Mouse (Mus musculus): Measurements from ENCODE around the gene Hlcs. TPM values are rescaled to one million over a fixed set of nuclear protein-coding genes. Genes with fewer than 3 reads are reported as not detected.

Hlcs gene
- polyA plus RNA-seq, 1 experiment = 4.0 TPM

DNA sequence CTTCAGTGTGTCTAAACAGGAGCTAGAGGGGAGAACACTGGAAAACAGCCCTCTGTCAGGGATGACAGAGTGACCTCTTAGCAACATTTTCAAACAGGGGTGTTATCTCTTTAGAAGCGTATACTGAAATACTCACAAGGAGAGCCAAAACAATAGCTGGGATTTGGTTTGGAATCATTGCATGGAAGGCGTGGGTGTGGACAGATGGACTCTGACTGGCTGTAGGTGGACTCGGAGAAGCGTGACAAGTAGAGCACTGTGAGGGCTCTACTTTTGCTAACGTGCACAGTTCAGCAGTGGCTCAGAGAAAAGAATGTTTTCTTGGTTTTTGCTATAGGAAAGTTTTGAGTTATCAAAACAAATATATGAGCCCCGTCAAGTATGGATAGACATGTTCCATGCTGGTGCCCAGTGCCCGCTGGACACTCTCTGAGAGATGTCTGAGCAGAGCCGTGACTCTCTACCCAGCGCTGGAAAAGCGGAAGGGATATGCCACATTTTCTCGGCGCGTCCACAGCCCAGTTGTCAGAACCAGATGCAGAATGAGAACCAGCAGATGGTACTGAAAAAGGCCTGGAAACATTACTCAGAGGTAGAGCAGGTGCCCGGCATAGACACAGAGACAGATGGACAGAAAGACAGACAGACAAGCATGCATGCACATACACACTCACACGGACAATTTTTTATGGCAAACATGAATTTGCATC is 62.6 kb downstream of the Hlcs start:
- 83% methylated on average over 15 of the region's 15 CpGs for WGBS
- DNase-seq (ENCODE audit: low read depth, low spot score) = no peak

DNA sequence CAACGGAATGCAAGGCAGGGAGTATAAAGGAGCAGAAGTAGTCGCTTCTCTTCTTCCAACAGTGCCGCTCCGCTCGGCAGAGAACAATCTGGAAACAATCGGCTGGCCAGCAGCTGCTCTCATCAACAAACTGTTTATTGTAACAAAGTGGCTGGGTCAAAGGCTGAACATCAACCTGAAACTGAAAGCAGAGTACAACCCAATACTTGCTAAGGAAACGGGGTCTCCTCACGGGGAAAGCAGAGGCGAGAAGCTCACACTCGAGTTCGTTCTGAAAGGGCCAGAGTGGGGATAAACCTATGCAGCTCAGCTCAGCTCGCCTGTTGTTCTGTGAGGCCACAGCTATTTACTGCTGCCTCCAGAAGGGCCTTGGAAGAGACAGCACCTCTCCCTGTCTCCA is 63.2 kb downstream of the Hlcs start:
- 61% methylated on average over 12 of the region's 12 CpGs for WGBS
- DNase-seq (ENCODE audit: low read depth, low spot score) = no peak

- DNase-seq (ENCODE audit: low read depth, low spot score) = no peak
- WGBS = 78% methylated on average over 10 of the region's 10 CpGs
Observed at GRCm38 (mm10) chr16:94249666-94250065, 63.7 kb downstream of the Hlcs start.

- no peak for DNase-seq (ENCODE audit: low read depth, low spot score)
Observed at GRCm38 (mm10) chr16:94248721-94249120, 64.7 kb downstream of the Hlcs start.

DNA sequence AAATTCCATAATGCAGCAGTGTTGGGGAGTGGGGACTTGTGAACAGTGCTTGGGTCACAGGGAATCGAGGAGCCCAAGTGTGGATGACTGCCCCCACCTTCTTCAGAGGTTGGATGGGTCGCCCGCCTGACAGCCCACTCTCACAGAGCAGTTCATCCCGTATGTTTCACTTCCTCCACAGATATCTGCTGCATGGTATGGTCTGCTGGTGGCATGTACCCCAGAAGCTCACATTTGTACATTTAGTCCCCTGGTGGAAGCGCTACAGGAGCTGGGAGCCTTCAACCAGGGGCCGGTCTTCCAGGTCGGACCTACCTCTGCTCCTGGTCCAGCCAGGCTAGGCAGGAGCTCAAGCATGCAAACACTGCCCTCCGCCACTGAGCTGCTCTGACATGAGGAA is 66.4 kb downstream of the Hlcs start:
- no peak for DNase-seq (ENCODE audit: low read depth, low spot score)
- WGBS = 91% methylated on average over 8 of the region's 8 CpGs

More at GRCm38 (mm10) chr16:94248721-94249120, 64.7 kb downstream of the Hlcs start:
- WGBS = 94% methylated on average over 15 of the region's 15 CpGs

DNA sequence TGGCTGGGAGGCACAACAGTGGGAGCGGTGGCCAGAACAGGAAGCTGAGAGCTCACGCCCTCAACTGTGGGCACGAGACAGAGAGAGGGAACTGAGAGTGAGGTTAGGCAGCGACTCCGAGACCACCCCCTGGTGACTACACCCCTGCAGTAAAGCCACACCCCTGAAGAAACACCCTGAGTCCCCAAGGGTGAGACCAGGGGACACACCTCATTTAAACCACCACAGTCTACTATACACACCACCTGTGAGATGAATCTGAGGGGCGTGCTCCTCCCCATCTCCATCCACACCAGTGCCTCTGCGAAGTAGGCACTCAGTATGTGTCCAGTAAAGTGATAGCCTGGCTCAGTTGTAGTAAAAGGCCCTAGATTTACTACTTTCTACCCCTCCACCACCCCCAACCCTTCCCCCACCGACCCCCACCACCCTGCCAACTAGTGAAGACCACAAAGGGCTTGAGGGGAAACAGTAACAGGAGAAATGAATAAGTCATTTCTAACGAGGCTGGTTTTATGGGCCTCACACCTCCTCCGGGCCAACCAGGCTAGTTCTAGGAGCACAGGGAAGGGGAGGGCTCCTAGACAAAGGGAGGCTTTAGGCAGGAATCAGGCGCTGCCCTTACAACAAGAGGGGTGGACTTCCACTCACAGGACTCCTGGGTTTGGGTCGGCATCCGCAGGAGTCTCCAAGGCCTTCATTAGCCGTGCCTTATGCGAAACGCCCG is 67.2 kb downstream of the Hlcs start:
- no peak for DNase-seq (ENCODE audit: low read depth, low spot score)
- 74% methylated on average over 17 of the region's 17 CpGs for WGBS

DNA sequence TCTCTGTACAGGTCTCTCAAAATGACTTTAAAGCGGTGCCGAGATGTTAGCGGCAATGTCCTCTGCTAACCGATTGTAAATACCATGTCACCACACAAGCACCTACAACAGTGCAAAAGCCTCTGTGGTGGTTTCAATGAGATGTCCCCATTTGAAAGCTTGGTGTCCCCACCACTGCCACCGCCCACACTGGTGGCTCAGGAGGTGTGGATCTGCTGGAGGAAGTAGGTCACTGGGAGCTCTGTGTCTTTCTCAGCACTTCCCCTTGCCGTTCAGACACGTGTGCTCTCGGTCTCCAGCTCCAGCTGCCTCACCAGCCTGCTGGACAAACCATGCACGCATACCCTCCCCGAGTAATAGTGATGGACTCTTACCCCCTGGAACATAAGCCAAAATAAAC is 72.2 kb downstream of the Hlcs start:
- 75% methylated on average over 10 of the region's 10 CpGs for WGBS
- no peak for DNase-seq (ENCODE audit: low read depth, low spot score)

- no peak for DNase-seq (ENCODE audit: low read depth, low spot score)
Observed at GRCm38 (mm10) chr16:94240190-94240589, 73.2 kb downstream of the Hlcs start.

GRCm38 (mm10) chr16:94239567-94239966 is 73.8 kb downstream of the Hlcs start:
- no peak for DNase-seq (ENCODE audit: low read depth, low spot score)
- WGBS = 77% methylated on average over 6 of the region's 6 CpGs

More at GRCm38 (mm10) chr16:94240190-94240589, 73.2 kb downstream of the Hlcs start:
- 23% methylated on average over 2 of the region's 2 CpGs for WGBS

DNA sequence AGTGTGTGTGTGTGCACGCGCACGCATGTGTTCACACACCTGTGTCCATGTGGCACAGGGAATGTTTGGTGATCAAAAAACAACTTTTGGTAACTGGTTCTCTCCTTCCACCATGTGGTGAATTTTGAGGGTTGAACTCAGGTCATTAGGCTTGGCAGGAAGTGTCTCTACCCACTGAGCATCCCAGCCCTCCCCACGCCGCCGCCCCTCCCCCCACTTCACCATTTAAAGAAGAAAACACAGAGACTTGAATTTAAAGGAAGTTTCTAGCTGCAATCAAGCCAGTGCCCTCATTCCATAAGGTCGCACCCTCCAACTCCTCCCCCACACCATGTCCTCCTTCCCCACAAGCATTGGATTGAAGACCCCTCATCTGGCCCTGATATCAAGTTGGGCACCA is 74.2 kb downstream of the Hlcs start:
- no peak for DNase-seq (ENCODE audit: low read depth, low spot score)
- 94% methylated on average over 7 of the region's 7 CpGs for WGBS

- 42% methylated on average over 6 of the region's 6 CpGs for WGBS
- DNase-seq (ENCODE audit: low read depth, low spot score) = no peak
Observed at GRCm38 (mm10) chr16:94237130-94237484, 76.3 kb downstream of the Hlcs start.

DNA sequence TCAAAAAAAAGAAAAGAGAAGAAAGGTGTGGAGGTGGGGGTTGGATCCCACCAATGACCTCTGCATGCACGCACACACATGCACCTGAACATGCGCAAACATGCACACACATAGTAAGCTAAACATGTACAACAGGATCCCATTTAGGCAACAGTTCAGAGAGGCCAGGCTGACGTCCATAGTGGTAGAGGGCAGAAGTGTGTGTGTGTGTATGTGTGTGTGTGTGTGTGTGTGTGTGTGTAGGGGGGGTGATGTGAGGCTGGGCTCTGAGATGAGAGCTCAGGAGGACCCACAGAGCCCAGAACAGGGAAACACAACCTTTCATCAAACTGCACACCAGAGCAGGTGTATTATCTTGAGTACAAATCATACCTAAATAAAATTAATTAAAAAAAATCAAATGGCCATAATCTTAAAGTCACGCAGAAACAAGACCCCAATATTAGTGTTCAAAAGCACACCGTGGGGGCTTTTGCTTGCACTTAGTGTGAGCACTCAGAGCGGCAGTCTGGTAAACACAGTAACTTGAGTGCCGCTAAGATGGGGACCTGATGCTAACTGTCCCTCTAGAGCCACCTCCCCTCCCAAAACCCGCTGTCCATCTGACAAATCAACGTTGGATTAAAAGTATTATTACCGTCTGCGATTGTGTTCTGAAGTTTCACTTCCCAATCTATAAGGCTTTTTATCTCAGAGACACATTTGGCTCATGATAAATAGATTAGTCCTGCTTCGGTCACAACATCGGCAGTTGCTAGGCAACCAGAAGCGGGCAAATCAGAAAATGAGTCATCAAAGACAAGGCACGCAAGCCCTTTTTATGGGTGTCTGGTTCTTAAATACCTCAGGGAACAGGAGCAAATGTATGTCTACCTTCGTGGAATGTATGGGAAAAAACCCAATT is 76.9 kb downstream of the Hlcs start:
- 46% methylated on average over 16 of the region's 16 CpGs for WGBS
- peak; percentile 36 for DNase-seq (ENCODE audit: low read depth, low spot score)

DNA sequence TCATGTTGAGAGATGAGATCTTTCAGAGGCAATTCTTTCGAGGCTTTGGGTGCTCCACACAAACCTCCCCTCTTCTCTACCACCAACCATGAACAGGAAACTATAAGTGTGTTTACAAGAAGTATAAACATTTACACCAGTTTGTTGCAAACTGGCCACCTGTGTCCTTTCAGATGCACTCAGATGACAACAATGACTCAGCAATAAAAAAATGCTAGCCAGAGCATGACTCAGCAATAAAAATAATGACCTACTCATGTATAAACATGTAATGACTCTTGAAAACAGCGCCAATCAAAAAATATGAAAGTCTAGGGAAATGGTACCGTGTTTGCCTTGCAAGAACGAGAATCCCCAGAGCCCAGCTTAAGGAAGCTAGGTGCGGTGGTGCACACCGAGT is 77.7 kb downstream of the Hlcs start:
- WGBS = 87% methylated on average over 6 of the region's 6 CpGs
- DNase-seq (ENCODE audit: low read depth, low spot score) = no peak

- DNase-seq (ENCODE audit: low read depth, low spot score) = no peak
- whole genome bisulfite sequencing = 71% methylated on average over 4 of the region's 4 CpGs
Observed at GRCm38 (mm10) chr16:94234202-94234601, 79.2 kb downstream of the Hlcs start.

- no peak for DNase-seq (ENCODE audit: low read depth, low spot score)
- WGBS = 84% methylated on average over 12 of the region's 12 CpGs
Observed at GRCm38 (mm10) chr16:94230909-94231575, 82.3 kb downstream of the Hlcs start.

- DNase-seq (ENCODE audit: low read depth, low spot score) = no peak
- 84% methylated on average over 4 of the region's 4 CpGs for WGBS
Observed at GRCm38 (mm10) chr16:94230499-94230898, 82.9 kb downstream of the Hlcs start.

GRCm38 (mm10) chr16:94229890-94230289 is 83.5 kb downstream of the Hlcs start:
- 94% methylated on average over 7 of the region's 7 CpGs for WGBS

GRCm38 (mm10) chr16:94228858-94229555 is 84.4 kb downstream of the Hlcs start:
- no peak for DNase-seq (ENCODE audit: low read depth, low spot score)
- 84% methylated on average over 18 of the region's 18 CpGs for WGBS

More at GRCm38 (mm10) chr16:94229890-94230289, 83.5 kb downstream of the Hlcs start:
- no peak for DNase-seq (ENCODE audit: low read depth, low spot score)

Measured in large intestine, adult 2 months (tissue).